Mouse (Mus musculus) CH12.LX (cell line): ENCODE data around the gene Med12. TPM values are rescaled to one million over a fixed set of nuclear protein-coding genes. Genes with fewer than 3 reads are reported as not detected.
A peak's percentile ranks its signal among the peaks of the same experiment; 100 is the strongest.

Experiments used
- DNase-seq: peaks from one replicate; pipeline ENCODE4 v3.0.0-alpha.2; 2013; ENCODE audit errors: extremely low read depth
- H3K27ac ChIP-seq: 2 replicates; pipeline ENCODE4 v1.5.1; 2012; ENCODE audit warnings: low read depth, mild to moderate bottlenecking, control low read depth, moderate library complexity; ENCODE audit not compliant: insufficient read depth
- H3K27me3 ChIP-seq: replicated peaks from 2 replicates; pipeline ENCODE3; 2012; ENCODE audit warnings: inconsistent platforms
- H3K36me3 ChIP-seq, 2 experiments: replicated peaks in 1 of 2; 2 replicates each; pipeline versions ENCODE3 to v1.6.1; 2012; ENCODE audit warnings: inconsistent platforms in 1 of 2, low read length in 1 of 2, mild to moderate bottlenecking in 1 of 2, mixed read lengths in 1 of 2, moderate library complexity in 1 of 2; ENCODE audit not compliant: control insufficient read depth in 1 of 2, insufficient read depth in 1 of 2
- H3K4me1 ChIP-seq, 2 experiments: 2 replicates each; pipeline ENCODE4 v1.6.1; 2012; ENCODE audit warnings: inconsistent platforms in 1 of 2, moderate library complexity in 1 of 2; ENCODE audit not compliant: insufficient read depth in 2 of 2, control insufficient read depth in 1 of 2
- H3K4me2 ChIP-seq: 2 replicates; pipeline ENCODE4 v1.6.1; 2012; ENCODE audit warnings: low read depth, mild to moderate bottlenecking, control low read depth; ENCODE audit not compliant: poor library complexity, insufficient read depth, severe bottlenecking
- H3K4me3 ChIP-seq, 3 experiments: fragments of 150-350 bp in 1 of 3; sonication (generic) in 1 of 3; replicated peaks in 1 of 3; 2 replicates each; pipeline versions ENCODE3 to v1.5.1; 2011 to 2012; ENCODE audit warnings: low read depth in 2 of 3, low read length in 2 of 3, mild to moderate bottlenecking in 2 of 3, moderate library complexity in 2 of 3, control low read depth in 1 of 3, improper control_type of control experiment in 1 of 3, inconsistent platforms in 1 of 3, mixed read lengths in 1 of 3; ENCODE audit not compliant: poor library complexity in 1 of 3
- H3K79me2 ChIP-seq: replicated peaks from 2 replicates; pipeline ENCODE4 v1.6.1; 2012; ENCODE audit warnings: mild to moderate bottlenecking, moderate library complexity; ENCODE audit not compliant: control insufficient read depth, poor library complexity, insufficient read depth, severe bottlenecking; ENCODE audit errors: extremely low read depth
- H3K9ac ChIP-seq: 2 replicates; pipeline ENCODE4 v1.6.1; 2012; ENCODE audit warnings: low read depth, mild to moderate bottlenecking, control low read depth, moderate library complexity; ENCODE audit not compliant: insufficient read depth
- H3K9me3 ChIP-seq: replicated peaks from 2 replicates; pipeline ENCODE3; 2012; ENCODE audit warnings: low read length, inconsistent platforms, mixed read lengths
- BHLHE40 ChIP-seq: IDR thresholded peaks from 2 replicates; pipeline ENCODE4 v1.6.1; 2011; ENCODE audit warnings: mild to moderate bottlenecking, low read depth, low read length, improper control_type of control experiment
- CHD2 ChIP-seq: IDR thresholded peaks from 2 replicates; pipeline ENCODE4 v1.6.1; 2011; ENCODE audit warnings: low read length, improper control_type of control experiment
- CTCF ChIP-seq, 2 experiments: IDR thresholded peaks in 1 of 2; conservative IDR thresholded peaks in 1 of 2; 2 replicates each; pipeline ENCODE4 v1.5.1; 2011 to 2012; ENCODE audit warnings: low read depth in 2 of 2, low read length in 2 of 2, improper control_type of control experiment in 1 of 2, inconsistent platforms in 1 of 2, mild to moderate bottlenecking in 1 of 2, moderate library complexity in 1 of 2
- GABPA ChIP-seq: IDR thresholded peaks from 2 replicates; pipeline ENCODE4 v1.6.1; 2012; ENCODE audit warnings: low read depth, low read length, improper control_type of control experiment, inconsistent platforms; ENCODE audit not compliant: insufficient replicate concordance
- IRF4 ChIP-seq: IDR thresholded peaks from 2 replicates; pipeline ENCODE4 v1.6.1; 2014; ENCODE audit warnings: low read depth, mild to moderate bottlenecking, inconsistent platforms, low read length, improper control_type of control experiment
- JUN ChIP-seq: IDR thresholded peaks from 2 replicates; pipeline ENCODE4 v1.6.1; 2011; ENCODE audit warnings: low read depth, mild to moderate bottlenecking, low read length, improper control_type of control experiment, moderate library complexity; ENCODE audit not compliant: insufficient read depth
- MAX ChIP-seq: IDR thresholded peaks from 2 replicates; pipeline ENCODE4 v1.6.1; 2011; ENCODE audit warnings: low read length, improper control_type of control experiment
- MEF2A ChIP-seq: IDR thresholded peaks from 2 replicates; pipeline ENCODE4 v1.6.1; 2014; ENCODE audit warnings: low read depth, mild to moderate bottlenecking, inconsistent platforms, low read length, improper control_type of control experiment, borderline replicate concordance
- MYC ChIP-seq: IDR thresholded peaks from 2 replicates; pipeline ENCODE4 v1.6.1; 2011; ENCODE audit warnings: low read depth, mild to moderate bottlenecking, improper control_type of control experiment, low read length
- NRF1 ChIP-seq: IDR thresholded peaks from 2 replicates; pipeline ENCODE4 v1.6.1; 2014; ENCODE audit warnings: low read depth, mild to moderate bottlenecking, inconsistent platforms, low read length, improper control_type of control experiment, moderate library complexity
- PAX5 ChIP-seq: IDR thresholded peaks from 2 replicates; pipeline ENCODE4 v1.6.1; 2012; ENCODE audit warnings: low read length, inconsistent platforms, mixed read lengths
- RAD21 ChIP-seq: IDR thresholded peaks from 2 replicates; pipeline ENCODE4 v1.6.1; 2011; ENCODE audit warnings: low read depth, mild to moderate bottlenecking, low read length, improper control_type of control experiment, moderate library complexity
- RCOR1 ChIP-seq: conservative IDR thresholded peaks from 2 replicates; pipeline ENCODE4 v1.6.1; 2012; ENCODE audit warnings: low read depth, mild to moderate bottlenecking, inconsistent platforms, low read length, improper control_type of control experiment
- SMC3 ChIP-seq: IDR thresholded peaks from 2 replicates; pipeline ENCODE4 v1.6.1; 2011; ENCODE audit warnings: low read depth, low read length, improper control_type of control experiment
- TBP ChIP-seq: conservative IDR thresholded peaks from 2 replicates; pipeline ENCODE4 v1.6.1; 2011; ENCODE audit warnings: low read depth, low read length, improper control_type of control experiment
- ZMIZ1 ChIP-seq: IDR thresholded peaks from 2 replicates; pipeline ENCODE4 v1.6.1; 2012; ENCODE audit warnings: low read depth, mild to moderate bottlenecking, inconsistent platforms, low read length, improper control_type of control experiment
- ZNF384 ChIP-seq: IDR thresholded peaks from 2 replicates; pipeline ENCODE4 v1.6.1; 2012; ENCODE audit warnings: low read depth, low read length, improper control_type of control experiment, inconsistent platforms
- dilution Hi-C: fragments of 300-500 bp; cut with MboI; formaldehyde crosslinking; loops from 2 replicates; pipeline ENCODE4 v1.14.3; 2020; ENCODE audit warnings: low sequenced_read_pairs; ENCODE audit not compliant: extremely low pct_unique_long_range_greater_than_20kb, extremely low pct_ligation_motif_present
- in situ Hi-C: fragments of 300-500 bp; cut with MboI; formaldehyde crosslinking; loops from 3 replicates; pipeline ENCODE4 v1.14.3; 2019; ENCODE audit warnings: low sequenced_read_pairs, low pct_ligation_motif_present, low pct_unique_long_range_greater_than_20kb, mixed read lengths
- polyA plus RNA-seq: library from polyadenylated mRNA; unstranded; fragments of >175 nt; gene quantifications from 2 replicates; pipeline ENCODE4 v1.2.1, GENCODE M21; 2012; ENCODE audit warnings: low read depth; ENCODE audit not compliant: insufficient read length
- total RNA-seq, 2 experiments: library from RNA; depleted of rRNA; stranded (reverse); fragments of 300-350 nt in 1 of 2; fragments of >200 nt in 1 of 2; gene quantifications; 2 replicates each; pipeline ENCODE4 v1.2.3; 2012 to 2014

Gene Med12
- total and polyA plus RNA-seq, 3 experiments, result 15.7 to 66.4 (median 40.3) TPM

DNA sequence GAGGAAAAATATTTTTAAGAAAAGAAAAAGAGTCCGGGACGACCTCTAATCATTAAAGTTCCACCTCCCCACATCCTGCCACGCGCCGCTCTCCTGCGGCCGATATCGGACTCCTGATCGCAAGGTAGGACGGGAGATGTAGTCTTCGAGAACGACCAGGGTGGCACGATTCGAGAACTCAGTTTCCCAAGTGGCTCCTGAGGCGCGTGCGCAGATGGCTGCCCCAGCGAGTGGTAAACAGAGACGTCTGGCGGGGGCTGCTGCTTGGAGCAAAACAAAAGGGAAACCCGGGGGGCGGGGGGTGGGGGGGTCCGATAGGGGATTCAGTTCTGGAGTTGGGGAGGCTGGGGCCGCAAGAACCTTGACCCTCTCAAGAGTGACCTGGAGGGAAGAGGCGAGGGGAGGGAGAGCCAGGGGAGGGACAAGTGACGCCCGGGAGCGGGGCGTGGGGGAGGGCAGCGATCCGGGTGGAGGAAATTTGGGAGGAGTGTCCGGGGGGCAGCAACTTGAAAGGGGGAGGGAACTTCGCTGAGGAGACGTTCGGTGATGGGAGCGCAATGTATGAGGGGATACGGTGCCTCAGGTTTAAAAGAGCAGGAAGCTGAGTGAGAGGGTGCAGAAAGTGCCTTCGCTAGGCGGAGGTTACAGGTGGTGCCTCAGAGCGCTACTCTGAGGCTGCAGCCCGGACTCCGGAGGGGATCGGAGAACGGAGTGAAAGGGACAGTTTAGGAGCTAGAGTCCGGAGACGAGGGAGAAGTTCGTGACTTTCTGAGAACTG is 19.7 kb upstream of the Med12 start, which contains the start of gene Foxo4 (continued):
- TF ChIP-seq MYC, result peak; percentile 75
- 0 out of 2 replicates have a peak, but pooled peaks have one; percentile 9 for TF ChIP-seq MEF2A
- no peak for TF ChIP-seq ZNF384
- peak; percentile 56; the same call in 1 of the 2 replicates for TF ChIP-seq MAX
- TF ChIP-seq CTCF (conservative IDR thresholded peaks at IDR 0.05 in 1 of 2, IDR thresholded peaks at IDR 0.05 in 1 of 2; ENCODE audit: low read depth in 2 of 2, low read length in 2 of 2), result no peak
- no peak for TF ChIP-seq PAX5
- TF ChIP-seq, all 38 proteins: peak for 16

DNA sequence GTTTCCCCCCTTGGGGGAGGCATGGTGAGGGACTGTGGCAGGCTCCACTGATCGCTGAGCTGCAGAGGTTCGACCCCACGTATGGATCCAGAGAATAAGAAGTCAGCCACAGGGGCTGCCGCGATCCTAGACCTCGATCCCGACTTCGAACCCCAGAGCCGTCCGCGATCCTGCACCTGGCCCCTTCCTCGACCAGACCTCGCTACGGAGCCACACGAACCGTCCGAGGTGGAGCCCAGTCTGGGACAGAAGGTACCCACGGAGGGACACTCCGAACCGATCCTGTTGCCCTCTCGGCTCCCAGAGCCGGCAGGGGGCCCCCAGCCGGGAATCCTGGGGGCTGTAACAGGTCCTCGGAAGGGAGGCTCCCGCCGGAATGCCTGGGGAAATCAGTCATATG is 19.1 kb upstream of the Med12 start:
- peak overlapping the region; percentile 80 for H3K9ac ChIP-seq
- H3K4me2 ChIP-seq, result peak overlapping the region; percentile 55
- H3K79me2 ChIP-seq, result no peaks in the 10 kb centered on the region
- no peaks in the 10 kb centered on the region for H3K9me3 ChIP-seq
- peak overlapping the region; percentile 23 to 68 (median 56) for H3K4me3 ChIP-seq
- no peak for DNase-seq
- in situ Hi-C loops, result no loop called here
- H3K27ac ChIP-seq, result peak overlapping the region; percentile 46
- dilution Hi-C loops, result no loop called here
- peaks cover 17 to 27% of the 10 kb centered on the region in 2 experiments for H3K36me3 ChIP-seq
- TF ChIP-seq MYC (no peak), JUN (no peak), NRF1 (no peak), CHD2 (peak; percentile 20; the same call in 1 of the 2 replicates), ZMIZ1 (no peak; the same call in 1 of the 2 replicates), RCOR1 (no peak)
- H3K4me1 ChIP-seq, result 0 out of 4 replicates have a peak, but pooled peaks cover 0 to 13% of the 10 kb centered on the region in 2 experiments
- H3K27me3 ChIP-seq, result no peaks in the 10 kb centered on the region

GRCm38 (mm10) chrX:101256603-101257002 is 17.2 kb upstream of the Med12 start:
- Histone ChIP-seq H3K27ac (no peak overlapping the region), H3K36me3 (peaks cover 21 to 36% of the 10 kb centered on the region in 2 experiments), H3K4me2 (no peak overlapping the region), H3K9me3 (no peaks in the 10 kb centered on the region), H3K4me1 (peaks cover 3 to 18% of the 10 kb centered on the region in 2 experiments; a peak in 3 of 4 replicates)
- DNase-seq, result no peak
- TF ChIP-seq IRF4, result no peak
- TF ChIP-seq TBP, result no peak
- no peak for TF ChIP-seq MAX
- 0 out of 2 replicates have a peak, but pooled peaks have one; percentile 13 for TF ChIP-seq BHLHE40
- TF ChIP-seq SMC3, result peak; percentile 25
- no peak for TF ChIP-seq RCOR1
- TF ChIP-seq GABPA, result no peak
- TF ChIP-seq CTCF (conservative IDR thresholded peaks at IDR 0.05 in 1 of 2, IDR thresholded peaks at IDR 0.05 in 1 of 2; ENCODE audit: low read depth in 2 of 2, low read length in 2 of 2), result peak in 1 of 2 experiments; percentile 56; a peak in 2 of 4 replicates
- peak; percentile 29 for TF ChIP-seq RAD21
- TF ChIP-seq, all 38 proteins: peak for 4
- no peaks in the 10 kb centered on the region for H3K27me3 ChIP-seq
- H3K9ac ChIP-seq, result no peak overlapping the region
- H3K79me2 ChIP-seq, result no peaks in the 10 kb centered on the region
- in situ Hi-C loops, result no loop called here
- dilution Hi-C loops, result no loop called here
- H3K4me3 ChIP-seq, result no peak overlapping the region
